Mouse (Mus musculus) heart, postnatal 14 days (tissue): Measurements from ENCODE around the gene Mlip. TPM values are rescaled to one million over a fixed set of nuclear protein-coding genes. Genes with fewer than 3 reads are reported as not detected.
"Not testable (repeated sequence)": the region's sequence is repeated elsewhere in the genome, so short reads cannot be mapped to it uniquely, and the experiment has no call there.

ENCODE experiments used
- DNase-seq, 2 experiments: peaks; one replicate each; pipeline ENCODE4 v3.0.0; 2021 to 2022
- intact Hi-C: fragments of 180-260 bp; cut with DNase I; formaldehyde crosslinking; loops from one replicate; pipeline ENCODE4 v1.15.1; 2025
- long read RNA-seq, 2 experiments: library from polyadenylated mRNA; stranded (forward); transcript quantifications; one replicate each; pipeline ENCODE4 v2.0.0; 2021
- total RNA-seq, 2 experiments: library from RNA; stranded (reverse); gene quantifications; 2 replicates each; pipeline ENCODE4 v1.2.3; 2021

Gene Mlip
- total RNA-seq, result 100 to 1,000 TPM; 133 to 137 TPM
- long read RNA-seq, experiment 1, partial matches to known transcripts, result 9 of 83 reads
- long read RNA-seq, experiment 1, other reads (novel, unspliced or antisense), result 65 of 83 reads
- long read RNA-seq, experiment 2, transcript Mlip-212 (6 exons, 1,019 nt), result major isoform, 6 of 73 reads
- long read RNA-seq, experiment 2, transcript Mlip-214 (7 exons, 1,295 nt), result minor isoform, 5 of 73 reads
- long read RNA-seq, experiment 2, partial matches to known transcripts, result 14 of 73 reads
- long read RNA-seq, experiment 2, other reads (novel, unspliced or antisense), result 47 of 73 reads

GRCm38 (mm10) chr9:77352432-77353175 lies at the start of gene Mlip:
TSS of gene Mlip (minus strand) at chr9:77352969.
- peak; percentile 12 to 51 for DNase-seq
- intact Hi-C loops, result no loop called here

- DNase-seq, result no peak
- intact Hi-C loops, result no loop called here
Observed at GRCm38 (mm10) chr9:77399801-77400200, 47.0 kb upstream of the Mlip start.

GRCm38 (mm10) chr9:77398856-77399631 lies 46.3 kb upstream of the Mlip start:
- intact Hi-C loops, result no loop called here
- DNase-seq, result no peak

DNA sequence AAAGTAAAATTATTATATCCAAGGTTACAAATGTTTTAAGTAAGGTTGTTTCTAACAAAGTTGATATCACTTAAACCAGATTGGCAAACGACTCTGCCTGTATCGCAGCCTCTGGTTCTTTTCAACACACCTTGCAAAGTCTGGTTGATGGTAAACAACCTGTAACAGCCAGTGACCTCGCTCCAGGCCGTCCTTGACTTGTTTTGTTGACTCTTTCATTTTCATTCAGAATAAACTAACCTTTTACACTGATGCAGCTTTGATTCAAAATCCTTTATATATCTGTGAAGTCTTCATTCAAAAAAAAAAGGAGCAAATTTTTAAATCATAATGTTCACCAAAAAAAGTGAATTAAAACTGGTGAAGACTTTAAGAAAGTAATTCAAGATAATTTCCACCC lies 44.3 kb upstream of the Mlip start:
- intact Hi-C loops, result no loop called here
- no peak for DNase-seq

- intact Hi-C loops, result no loop called here
- no peak for DNase-seq
Observed at GRCm38 (mm10) chr9:77391248-77391647, 38.5 kb upstream of the Mlip start.

DNA sequence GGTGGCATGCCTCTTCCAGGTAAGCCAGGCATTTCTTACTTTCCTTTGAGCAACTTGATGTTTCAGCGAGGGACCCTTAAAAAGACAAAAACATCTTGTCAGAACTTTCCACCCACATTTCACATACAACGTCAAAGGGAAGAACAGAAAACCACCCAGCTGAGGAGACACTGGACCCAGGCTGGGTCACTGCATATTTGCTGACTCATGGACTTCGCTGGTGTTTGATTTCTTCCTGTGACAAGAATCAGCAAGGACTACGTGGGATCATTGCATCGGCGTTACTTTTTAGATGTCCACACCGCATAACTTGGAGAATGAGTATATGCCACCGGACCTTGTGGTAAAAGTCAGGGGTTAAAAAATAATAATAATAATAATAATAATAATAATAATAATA lies 36.2 kb upstream of the Mlip start:
- intact Hi-C loops, result loop anchor here (10.0 kb wide), 1 partner anchor 1114 kb away; no protein-coding TSS in a partner anchor

DNA sequence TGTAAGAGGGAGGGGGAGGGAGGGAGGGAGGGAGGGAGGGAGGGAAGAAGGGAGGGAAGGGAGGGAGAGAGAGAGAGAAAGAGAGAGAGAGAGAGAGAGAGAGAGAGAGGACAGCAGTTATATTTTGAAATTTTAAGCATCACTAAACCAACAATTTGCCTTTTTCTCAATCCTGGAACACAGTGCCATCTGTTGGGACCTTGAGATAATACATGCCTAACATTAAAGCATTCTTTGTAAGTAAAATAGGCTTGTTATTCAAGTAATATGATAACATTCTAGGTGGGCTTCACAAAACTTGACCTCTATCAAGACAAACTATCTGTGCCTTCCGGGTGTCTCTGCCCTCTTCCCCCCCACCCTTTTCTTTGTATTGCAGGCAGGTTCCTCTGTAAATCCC lies 34.0 kb upstream of the Mlip start:
- intact Hi-C loops, result loop anchor here (10.0 kb wide), 1 partner anchor 1112 kb away; no protein-coding TSS in a partner anchor
- no peak for DNase-seq

More for the DNA sequence above, 36.2 kb upstream of the Mlip start:
- DNase-seq, result no peak

DNA sequence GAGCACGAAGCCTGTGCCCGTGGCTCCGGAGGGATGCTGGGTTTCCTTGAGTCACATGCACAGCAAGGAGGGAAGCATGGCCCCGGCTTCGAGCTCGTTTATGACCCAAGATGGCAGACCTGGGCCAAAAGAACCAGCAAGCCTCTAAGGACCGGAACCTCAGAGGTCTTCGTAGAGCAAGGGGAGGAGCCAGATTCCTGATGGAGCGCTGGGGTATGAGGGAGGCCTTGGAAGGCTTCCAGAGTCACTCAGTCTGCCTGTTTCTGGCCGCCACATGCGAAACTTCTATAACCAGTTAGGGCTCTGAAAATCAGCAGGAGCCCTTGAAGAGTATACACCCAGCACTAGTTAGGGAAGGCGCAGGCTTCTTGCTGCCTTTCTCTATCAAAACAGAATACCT lies 32.8 kb upstream of the Mlip start:
- DNase-seq, result peak in 1 of 2 experiments; percentile 6
- intact Hi-C loops, result loop anchor here (10.0 kb wide), 1 partner anchor 1111 kb away; no protein-coding TSS in a partner anchor

GRCm38 (mm10) chr9:77384651-77385050 lies 31.9 kb upstream of the Mlip start:
- no peak for DNase-seq
- intact Hi-C loops, result loop anchor here (5.0 to 10.0 kb wide), 2 partner anchors 392 to 1110 kb away; no protein-coding TSS in a partner anchor

DNA sequence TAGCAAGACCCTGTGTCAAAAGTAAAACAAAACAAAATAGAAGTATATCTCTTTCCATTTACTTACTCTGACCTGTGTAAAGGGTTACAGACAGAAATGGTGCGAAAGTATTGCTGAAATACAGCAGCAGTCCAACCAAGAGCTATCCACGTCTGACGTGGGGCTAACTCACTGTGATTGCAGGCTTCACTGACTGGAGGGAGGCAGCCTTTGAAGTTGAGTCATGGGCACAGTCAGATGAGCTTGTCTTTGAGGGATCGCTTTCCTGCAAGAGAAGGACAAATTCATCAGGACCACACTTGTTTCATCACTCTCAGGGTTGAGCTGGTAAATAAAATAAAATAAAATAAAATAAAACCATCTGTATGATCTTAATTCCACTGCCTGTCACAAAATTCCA lies 31.2 kb upstream of the Mlip start:
- no peak for DNase-seq
- intact Hi-C loops, result loop anchor here (5.0 to 10.0 kb wide), 2 partner anchors 392 to 1109 kb away; no protein-coding TSS in a partner anchor

- intact Hi-C loops, result loop anchor here (5.0 to 10.0 kb wide), 2 partner anchors 390 to 1108 kb away; no protein-coding TSS in a partner anchor
- DNase-seq, result no peak
Observed at GRCm38 (mm10) chr9:77382514-77382913, 29.7 kb upstream of the Mlip start.

DNA sequence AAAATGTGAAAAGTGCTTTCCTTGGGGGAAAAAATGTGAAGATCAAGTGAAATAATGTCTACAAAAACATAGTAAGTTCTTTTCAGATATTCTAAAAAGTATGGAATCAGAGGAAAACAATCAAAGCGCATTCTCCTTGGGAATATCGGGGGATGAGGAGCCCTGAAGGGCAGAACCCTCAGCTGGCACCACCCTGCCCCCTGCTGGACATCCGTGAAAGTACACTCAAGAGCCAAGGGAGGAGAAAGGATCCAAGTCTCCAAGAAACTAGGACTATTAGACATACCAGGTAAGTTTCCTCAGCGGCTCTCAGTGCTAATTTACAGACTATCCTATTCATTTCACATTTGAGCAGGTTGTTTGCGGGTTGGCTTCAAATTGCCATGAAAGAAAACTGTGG lies 28.8 kb upstream of the Mlip start:
- peak; percentile 68 to 82 for DNase-seq
- intact Hi-C loops, result loop anchor here (1.0 to 10.0 kb wide), 3 partner anchors 389 to 1107 kb away; no protein-coding TSS in a partner anchor

GRCm38 (mm10) chr9:77379625-77380024 lies 26.9 kb upstream of the Mlip start:
- intact Hi-C loops, result loop anchor here (5.0 to 10.0 kb wide), 2 partner anchors 387 to 1105 kb away; no protein-coding TSS in a partner anchor
- peak; percentile 61 to 78 for DNase-seq

GRCm38 (mm10) chr9:77377696-77378095 lies 24.9 kb upstream of the Mlip start:
- DNase-seq, result no peak
- intact Hi-C loops, result no loop called here

DNA sequence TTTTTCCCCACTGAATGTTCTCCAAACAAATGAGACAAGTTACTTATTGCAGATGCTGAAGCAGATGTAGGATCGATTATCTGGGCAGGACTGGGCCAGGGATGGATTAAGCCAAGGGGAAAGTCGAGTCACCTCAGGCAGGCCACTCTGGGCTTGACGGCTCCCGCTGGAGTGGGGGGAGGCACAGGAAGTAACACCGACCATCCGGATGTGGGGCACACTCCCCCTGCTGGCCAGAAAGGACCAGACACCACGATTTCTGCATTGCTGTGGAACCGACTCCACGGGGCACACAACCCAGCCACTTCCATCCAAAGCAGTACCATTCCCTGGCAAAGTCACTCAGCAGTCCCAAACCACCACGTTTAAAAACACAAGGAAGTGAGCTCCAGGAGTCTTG lies 24.3 kb upstream of the Mlip start:
- peak; percentile 22 to 63 for DNase-seq
- intact Hi-C loops, result no loop called here

GRCm38 (mm10) chr9:77376561-77376960 lies 23.8 kb upstream of the Mlip start:
- intact Hi-C loops, result no loop called here
- DNase-seq, result no peak

GRCm38 (mm10) chr9:77370706-77371105 lies 17.9 kb upstream of the Mlip start:
- intact Hi-C loops, result no loop called here

DNA sequence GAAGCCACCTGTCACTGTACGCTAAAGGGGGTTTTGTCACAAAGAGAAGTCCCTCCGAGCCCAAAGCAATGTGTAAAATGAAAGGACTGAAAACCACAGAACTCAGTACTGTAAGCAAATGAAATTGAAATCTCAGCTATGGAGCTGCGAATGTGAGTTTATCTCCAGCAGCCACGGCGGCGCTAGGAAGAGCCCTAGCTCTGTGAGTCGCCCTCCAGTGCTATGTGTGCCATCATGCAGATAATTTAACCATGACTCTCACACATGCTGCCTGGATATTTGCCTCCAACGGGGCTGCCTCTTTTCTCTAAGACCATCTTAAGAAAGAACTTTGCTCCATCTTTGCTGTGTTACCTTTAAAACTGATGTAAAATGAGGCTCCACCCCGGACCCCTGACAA lies 16.5 kb upstream of the Mlip start:
- intact Hi-C loops, result no loop called here
- DNase-seq, result no peak

More at GRCm38 (mm10) chr9:77370706-77371105, 17.9 kb upstream of the Mlip start:
- DNase-seq, result no peak

DNA sequence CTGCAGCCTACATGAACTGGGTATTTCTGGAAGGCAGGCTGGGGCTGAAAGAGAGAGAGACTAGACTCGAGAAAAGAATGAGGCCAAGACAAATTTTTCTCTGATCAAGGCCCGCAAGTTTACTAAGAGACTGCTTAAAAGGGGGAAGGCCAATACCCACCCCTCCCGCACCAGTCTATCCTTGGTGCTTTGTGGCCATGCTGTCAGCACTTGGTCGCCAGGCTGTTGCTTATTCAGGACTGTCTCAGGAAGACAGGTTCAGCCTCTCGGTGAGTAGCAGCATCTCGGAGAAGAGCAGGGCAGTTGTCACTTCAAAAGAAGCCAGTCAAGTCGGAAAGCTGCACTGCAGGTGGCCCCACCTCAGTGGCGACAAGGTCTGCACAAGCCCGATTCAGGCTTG lies 11.9 kb upstream of the Mlip start:
- intact Hi-C loops, DNase-seq: not testable (repeated sequence)

DNA sequence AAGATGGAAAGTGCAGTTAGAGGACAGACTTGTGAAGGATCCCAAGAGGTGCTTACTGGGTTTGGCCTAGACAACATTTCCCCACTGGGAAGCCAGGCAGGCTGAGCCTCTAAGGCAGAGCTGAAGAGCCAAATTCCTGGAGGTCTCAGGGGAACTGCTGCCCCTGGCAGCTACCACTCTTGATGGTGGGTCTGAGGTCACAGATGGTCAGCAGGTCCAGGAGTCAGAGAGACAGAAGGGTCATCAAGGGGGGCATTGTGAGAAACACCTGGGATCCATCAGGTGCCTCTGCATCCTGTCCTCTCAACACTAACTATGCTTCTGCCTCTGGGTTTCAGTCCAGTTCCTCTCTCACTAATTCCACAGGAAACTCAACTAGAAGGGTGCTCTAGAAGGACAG lies 10.1 kb upstream of the Mlip start:
- intact Hi-C loops, result no loop called here

More for the DNA sequence above, 10.1 kb upstream of the Mlip start:
- no peak for DNase-seq
